Mouse (Mus musculus): ENCODE data around the gene Gm2115.

Gm2115 gene

GRCm38 (mm10) chr7:84528796-84529533 is at the start of gene Gm2115:
TSS of gene Gm2115 (plus strand) at chr7:84528954.
- DNase-seq (ENCODE audit: low read depth) = no peak

- DNase-seq (ENCODE audit: low read depth) = no peak
Observed at GRCm38 (mm10) chr7:84483447-84484407, 45.0 kb upstream of the Gm2115 start.

GRCm38 (mm10) chr7:84486485-84486884 is 42.3 kb upstream of the Gm2115 start:
- no peak for DNase-seq (ENCODE audit: low read depth)

- no peak for DNase-seq (ENCODE audit: low read depth)
Observed at GRCm38 (mm10) chr7:84503163-84503562, 25.6 kb upstream of the Gm2115 start.

- DNase-seq (ENCODE audit: low read depth) = no peak
Observed at GRCm38 (mm10) chr7:84518533-84519198, 10.1 kb upstream of the Gm2115 start.

- no peak for DNase-seq (ENCODE audit: low read depth)
Observed at GRCm38 (mm10) chr7:84521329-84521728, 7.4 kb upstream of the Gm2115 start.

GRCm38 (mm10) chr7:84522426-84522825 is 6.3 kb upstream of the Gm2115 start:
- no peak for DNase-seq (ENCODE audit: low read depth)

- DNase-seq (ENCODE audit: low read depth) = no peak
Observed at GRCm38 (mm10) chr7:84526171-84526570, 2.6 kb upstream of the Gm2115 start.

- no peak for DNase-seq (ENCODE audit: low read depth)
Observed at GRCm38 (mm10) chr7:84532795-84533194, 4.0 kb downstream of the Gm2115 start.

GRCm38 (mm10) chr7:84534632-84535031 is 5.9 kb downstream of the Gm2115 start:
- no peak for DNase-seq (ENCODE audit: low read depth)

- DNase-seq (ENCODE audit: low read depth) = no peak
Observed at GRCm38 (mm10) chr7:84544946-84545345, 16.2 kb downstream of the Gm2115 start.

GRCm38 (mm10) chr7:84546667-84547066 is 17.9 kb downstream of the Gm2115 start:
- DNase-seq (ENCODE audit: low read depth) = peak; percentile 9

GRCm38 (mm10) chr7:84551472-84551871 is 22.7 kb downstream of the Gm2115 start:
- DNase-seq (ENCODE audit: low read depth) = no peak

GRCm38 (mm10) chr7:84555294-84555693 is 26.5 kb downstream of the Gm2115 start:
- DNase-seq (ENCODE audit: low read depth) = no peak

- no peak for DNase-seq (ENCODE audit: low read depth)
Observed at GRCm38 (mm10) chr7:84557332-84557731, 28.6 kb downstream of the Gm2115 start.

GRCm38 (mm10) chr7:84560500-84560899 is 31.7 kb downstream of the Gm2115 start:
- DNase-seq (ENCODE audit: low read depth) = no peak

GRCm38 (mm10) chr7:84564236-84564635 is 35.5 kb downstream of the Gm2115 start:
- DNase-seq (ENCODE audit: low read depth) = no peak

GRCm38 (mm10) chr7:84566200-84566599 is 37.4 kb downstream of the Gm2115 start:
- DNase-seq (ENCODE audit: low read depth) = no peak

- DNase-seq (ENCODE audit: low read depth) = no peak
Observed at GRCm38 (mm10) chr7:84577034-84577433, 48.3 kb downstream of the Gm2115 start.

- DNase-seq (ENCODE audit: low read depth) = no peak
Observed at GRCm38 (mm10) chr7:84578841-84579240, 50.1 kb downstream of the Gm2115 start.

- no peak for DNase-seq (ENCODE audit: low read depth)
Observed at GRCm38 (mm10) chr7:84579769-84580168, 51.0 kb downstream of the Gm2115 start.

- no peak for DNase-seq (ENCODE audit: low read depth)
Observed at GRCm38 (mm10) chr7:84585086-84585485, 56.3 kb downstream of the Gm2115 start.
